8 mouse cellular contexts compared by ENCODE assay signal in the genomic region with DNA sequence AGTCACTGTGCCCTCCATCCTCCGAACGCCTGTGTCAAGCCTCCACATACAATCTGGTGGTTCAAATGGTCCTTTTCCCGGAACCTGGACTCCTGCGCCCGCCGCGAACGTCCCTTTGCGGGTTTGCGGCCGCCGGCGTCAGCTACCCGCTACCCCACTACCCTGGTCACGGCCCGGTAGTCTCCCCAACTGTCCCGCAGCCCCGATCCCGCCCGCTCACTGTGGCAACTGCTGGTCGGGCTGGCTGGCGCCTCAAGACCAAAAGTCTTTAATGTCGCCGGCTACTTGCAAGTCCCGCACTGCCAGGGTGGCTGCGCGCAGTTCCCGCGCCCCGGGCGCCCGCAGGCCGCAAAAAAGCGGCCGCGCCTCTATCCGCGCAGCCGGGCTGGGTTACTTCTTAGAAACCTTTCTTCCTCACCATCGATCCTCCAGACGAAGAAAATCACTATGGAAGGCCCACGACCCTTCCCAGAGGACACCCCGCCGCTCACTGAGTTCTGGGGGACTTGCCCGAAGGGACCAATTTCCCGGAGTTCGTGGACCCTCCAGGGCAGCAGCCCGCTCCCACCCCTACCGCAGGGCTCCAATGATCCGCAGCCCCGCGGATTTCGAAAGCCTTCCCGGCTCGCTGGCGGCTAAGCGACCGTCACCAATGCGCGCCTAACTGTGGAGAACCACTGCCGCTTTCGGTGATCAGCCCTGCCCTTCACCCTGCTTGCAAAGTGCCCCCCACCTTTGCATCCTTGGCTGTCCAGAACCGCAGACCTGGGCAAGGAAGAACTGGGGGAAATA. TPM values are rescaled to one million over a fixed set of nuclear protein-coding genes. Genes with fewer than 3 reads are reported as not detected.
A peak's percentile ranks its signal among the peaks of the same experiment; 100 is the strongest.
DNase-seq lines count a peak whose midpoint lies in the region; ATAC-seq and TF ChIP-seq lines count a peak whose summit lies in the region.

No protein-coding gene starts in this region.

- peak overlapping the region; percentile 76 for H3K9ac ChIP-seq in intestine, postnatal 0 days (ENCODE audit: low read depth, low read length)
- peak overlapping the region; percentile 95 for H3K9ac ChIP-seq in liver, embryonic 12.5 days

- under 1% methylated on average over 63 of the region's 63 CpGs for WGBS in intestine, postnatal 0 days
- WGBS in liver, embryonic 12.5 days (ENCODE audit: insufficient replicate concordance) = under 1% methylated on average over 63 of the region's 63 CpGs
- under 1% methylated on average over 63 of the region's 63 CpGs for WGBS in thymus, adult 2 months

- no peaks in the 10 kb centered on the region for H3K27me3 ChIP-seq in intestine, postnatal 0 days (replicated peaks; ENCODE audit: control insufficient read depth, insufficient read depth, low read length)
- H3K27me3 ChIP-seq in liver, embryonic 12.5 days (replicated peaks) = no peaks in the 10 kb centered on the region
- H3K27me3 ChIP-seq in thymus, adult 2 months (ENCODE audit: control insufficient read depth, insufficient read depth, low read length) = no peaks in the 10 kb centered on the region

- no peak overlapping the region for H3K27ac ChIP-seq in cortical plate, adult 2 months (ENCODE audit: insufficient read depth, low read length)
- H3K27ac ChIP-seq in intestine, postnatal 0 days (ENCODE audit: low read depth, low read length) = peak overlapping the region; percentile 95
- peak overlapping the region; percentile 100 for H3K27ac ChIP-seq in liver, embryonic 12.5 days
- H3K27ac ChIP-seq in thymus, adult 2 months (ENCODE audit: control insufficient read depth, insufficient read depth, low read length) = peak overlapping the region; percentile 98

- H3K4me3 ChIP-seq in cortical plate, adult 2 months (ENCODE audit: insufficient read depth, low read length) = peak overlapping the region; percentile 74
- peak overlapping the region; percentile 70 for H3K4me3 ChIP-seq in intestine, postnatal 0 days (ENCODE audit: low read depth, low read length)
- H3K4me3 ChIP-seq in liver, embryonic 12.5 days = peak overlapping the region; percentile 82
- H3K4me3 ChIP-seq in thymus, adult 2 months (ENCODE audit: control insufficient read depth, insufficient read depth, low read length) = peak overlapping the region; percentile 59

- no peak for TF ChIP-seq POLR2A in cortical plate, adult 2 months (IDR thresholded peaks at IDR 0.05; ENCODE audit: extremely low read depth, insufficient read depth, low read length)
- 0 out of 2 replicates have a peak, but pooled peaks have one; percentile 47 for TF ChIP-seq POLR2A in thymus, adult 2 months (IDR thresholded peaks at IDR 0.05; ENCODE audit: control insufficient read depth, extremely low read depth, insufficient read depth, low read length, poor library complexity)

- peak; percentile 46 for ATAC-seq in granulocyte monocyte progenitor cell, adult 5-6 weeks (replicated peaks; ENCODE audit: poor library complexity, severe bottlenecking)
- ATAC-seq in intestine, postnatal 0 days = peak; percentile 20; the same call in 1 of the 2 replicates
- peak; percentile 50 for ATAC-seq in liver, embryonic 12.5 days
- ATAC-seq in monocyte, adult 5-6 weeks (replicated peaks; ENCODE audit: insufficient number of reproducible peaks, low FRiP score, low TSS enrichment, poor library complexity, severe bottlenecking) = peak; percentile 32

- H3K4me2 ChIP-seq in intestine, postnatal 0 days (replicated peaks; ENCODE audit: low read depth) = peak overlapping the region; percentile 92
- peak overlapping the region; percentile 96 for H3K4me2 ChIP-seq in liver, embryonic 12.5 days

- no peak for TF ChIP-seq CTCF in cortical plate, adult 2 months (IDR thresholded peaks at IDR 0.05; ENCODE audit: extremely low read depth, insufficient read depth, low read length)
- TF ChIP-seq CTCF in intestine, postnatal 0 days (IDR thresholded peaks at IDR 0.05; ENCODE audit: low read depth) = no peak
- 0 out of 2 replicates have a peak, but pooled peaks have one; percentile 7 for TF ChIP-seq CTCF in thymus, adult 2 months (IDR thresholded peaks at IDR 0.05; ENCODE audit: borderline replicate concordance, control insufficient read depth, extremely low read depth, insufficient read depth, low read length, poor library complexity)

- H3K4me1 ChIP-seq in cortical plate, adult 2 months (ENCODE audit: control insufficient read depth, insufficient read depth, low read length) = peaks cover 1% of the 10 kb centered on the region; the same call in 1 of the 2 replicates
- H3K4me1 ChIP-seq in intestine, postnatal 0 days (replicated peaks; ENCODE audit: control insufficient read depth, insufficient read depth, low read length) = no peaks in the 10 kb centered on the region
- H3K4me1 ChIP-seq in liver, embryonic 12.5 days = peaks cover 57% of the 10 kb centered on the region
- H3K4me1 ChIP-seq in thymus, adult 2 months (replicated peaks; ENCODE audit: control insufficient read depth, insufficient read depth, low read length) = peaks cover 16% of the 10 kb centered on the region

- 0 out of 2 replicates have a peak, but pooled peaks cover 7% of the 10 kb centered on the region for H3K36me3 ChIP-seq in intestine, postnatal 0 days (ENCODE audit: control insufficient read depth, insufficient read depth)
- peaks cover 31% of the 10 kb centered on the region for H3K36me3 ChIP-seq in liver, embryonic 12.5 days
- H3K36me3 ChIP-seq in thymus, adult 2 months (ENCODE audit: control insufficient read depth, insufficient read depth, low read length) = peaks cover 10% of the 10 kb centered on the region

- peak; percentile 74 for DNase-seq in 416B (ENCODE audit: low read depth)
- peak; percentile 50 for DNase-seq in T-cell, adult 2 months (ENCODE audit: low spot score)
- DNase-seq in thymus, adult 2 months = peak; percentile 61

- no peaks in the 10 kb centered on the region for H3K9me3 ChIP-seq in intestine, postnatal 0 days (ENCODE audit: control insufficient read depth)
- no peaks in the 10 kb centered on the region for H3K9me3 ChIP-seq in liver, embryonic 12.5 days (replicated peaks)

RNA-seq across cellular contexts. Expression of gene Cdkn1b, which starts 6.8 kb away (rescaled TPM):
- 20.0 and 20.6 TPM in 2 replicates for polyA plus RNA-seq in cortical plate, adult 2 months (2012; rRNA removed)
- 16.9 and 18.1 TPM in 2 replicates for total RNA-seq in granulocyte monocyte progenitor cell, adult 5-6 weeks (2014; fragmentation: Nextera tagmentation)
- total RNA-seq in granulocyte monocyte progenitor cell, adult 5-6 weeks (2017) = 38.5 and 38.7 TPM in 2 replicates
- polyA plus RNA-seq in intestine, postnatal 0 days (2015; fragmentation: Nextera tagmentation; extraction: Ambion mirVana) = 14.8 and 15.3 TPM in 2 replicates
- 9.5 and 9.9 TPM in 2 replicates for polyA plus RNA-seq in liver, embryonic 12.5 days (2016; fragmentation: Nextera tagmentation; extraction: Ambion mirVana)
- 272 to 301 TPM (median 295 TPM) in 3 replicates for total RNA-seq in monocyte, adult 5-6 weeks (2017)
- 65.2 and 82.5 TPM in 2 replicates for polyA plus RNA-seq in thymus, adult 2 months (2012; rRNA removed)

RNA-seq across cellular contexts. Expression of gene Gpr19, which starts 28.6 kb away (rescaled TPM):
- 24.4 and 24.5 TPM in 2 replicates for polyA plus RNA-seq in cortical plate, adult 2 months (2012; rRNA removed)
- total RNA-seq in granulocyte monocyte progenitor cell, adult 5-6 weeks (2014; fragmentation: Nextera tagmentation) = 14.1 and 16.7 TPM in 2 replicates
- total RNA-seq in granulocyte monocyte progenitor cell, adult 5-6 weeks (2017) = 6.6 TPM in 2 replicates
- polyA plus RNA-seq in intestine, postnatal 0 days (2015; fragmentation: Nextera tagmentation; extraction: Ambion mirVana) = 6.5 and 7.3 TPM in 2 replicates
- polyA plus RNA-seq in liver, embryonic 12.5 days (2016; fragmentation: Nextera tagmentation; extraction: Ambion mirVana) = 7.1 and 8.4 TPM in 2 replicates
- total RNA-seq in monocyte, adult 5-6 weeks (2017) = 5.4 to 11.0 TPM (median 6.3 TPM) in 3 replicates
- 14.7 and 15.6 TPM in 2 replicates for polyA plus RNA-seq in thymus, adult 2 months (2012; rRNA removed)

RNA-seq across cellular contexts. Expression of gene Apold1, which starts 54.5 kb away (rescaled TPM):
- 2.7 and 2.9 TPM in 2 replicates for polyA plus RNA-seq in cortical plate, adult 2 months (2012; rRNA removed)
- total RNA-seq in granulocyte monocyte progenitor cell, adult 5-6 weeks (2014; fragmentation: Nextera tagmentation) = not detected in 2 replicates
- not detected in 2 replicates for total RNA-seq in granulocyte monocyte progenitor cell, adult 5-6 weeks (2017)
- 2.2 and 3.2 TPM in 2 replicates for polyA plus RNA-seq in intestine, postnatal 0 days (2015; fragmentation: Nextera tagmentation; extraction: Ambion mirVana)
- 2.2 and 2.3 TPM in 2 replicates for polyA plus RNA-seq in liver, embryonic 12.5 days (2016; fragmentation: Nextera tagmentation; extraction: Ambion mirVana)
- total RNA-seq in monocyte, adult 5-6 weeks (2017) = 0.32 to 0.49 TPM (median 0.38 TPM) in 3 replicates
- 1.1 and 1.6 TPM in 2 replicates for polyA plus RNA-seq in thymus, adult 2 months (2012; rRNA removed)
